ENCODE assay signal across 29 mouse cellular contexts in the genomic region with DNA sequence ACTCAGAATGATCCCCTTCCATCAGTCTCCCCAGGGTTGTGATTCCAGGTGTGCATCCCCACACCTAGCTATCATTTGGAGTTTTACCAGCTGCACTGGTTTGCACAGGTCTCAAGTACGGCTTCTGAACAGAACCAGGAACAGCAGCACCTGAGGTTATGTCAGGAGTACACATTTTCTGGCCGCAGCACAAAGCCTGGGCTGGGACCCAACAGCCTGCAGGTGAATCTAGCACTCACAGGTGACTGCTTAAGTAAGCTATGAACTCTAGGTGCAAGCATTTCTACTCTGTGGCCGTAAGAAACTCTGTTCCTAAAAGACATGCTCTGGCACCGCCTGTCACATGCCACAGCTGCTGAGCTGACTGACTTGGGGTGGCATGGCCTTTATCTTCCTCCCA. TPM values are rescaled to one million over a fixed set of nuclear protein-coding genes. Genes with fewer than 3 reads are reported as not detected.
"Had no signal": no experiment of that assay in that cellular context is flagged by ENCODE, and none has a peak within 500 bp of the region (broad histone marks: within the 10 kb centered on the region; RNA-seq: fewer than 3 reads in every experiment).

No protein-coding gene starts in this region.

- H3K9ac ChIP-seq: liver, embryonic 13.5 days; neural tube, embryonic 12.5 days; neural tube, embryonic 15.5 days; stomach, embryonic 15.5 days had no signal

- H3K4me2 ChIP-seq: liver, embryonic 13.5 days; midbrain, embryonic 11.5 days; neural tube, embryonic 12.5 days; neural tube, embryonic 15.5 days; stomach, embryonic 15.5 days had no signal

- H3K27me3 ChIP-seq: liver, embryonic 13.5 days; neural tube, embryonic 12.5 days; neural tube, embryonic 15.5 days; stomach, embryonic 15.5 days had no signal

- H3K9me3 ChIP-seq: liver, embryonic 13.5 days; neural tube, embryonic 12.5 days; neural tube, embryonic 15.5 days; stomach, embryonic 15.5 days had no signal

- H3K4me3 ChIP-seq: left cerebral cortex, adult 2 months; liver, embryonic 13.5 days; neural tube, embryonic 12.5 days; neural tube, embryonic 15.5 days; stomach, embryonic 15.5 days had no signal

- H3K4me1 ChIP-seq: liver, embryonic 13.5 days; neural tube, embryonic 12.5 days; neural tube, embryonic 15.5 days; stomach, embryonic 15.5 days had no signal

- ATAC-seq: intestine, postnatal 0 days had no signal

- H3K27ac ChIP-seq: left cerebral cortex, adult 2 months; liver, embryonic 13.5 days; neural tube, embryonic 12.5 days; neural tube, embryonic 15.5 days; stomach, embryonic 15.5 days had no signal

- DNase-seq: layer of hippocampus, postnatal 36 days; liver, embryonic 13.5 days; lung, adult 2 months; lung, postnatal 14 days; lung, postnatal 4 days; midbrain, embryonic 14.5 days; retina, postnatal 1 day; right cerebral cortex, postnatal 25 days; spleen, adult 18-20 months; thymus, postnatal 25 days had no signal

RNA-seq across cellular contexts. Expression of a gene that starts 18.8 kb away (rescaled TPM):
- total RNA-seq: layer of hippocampus, adult 8-10 months; layer of hippocampus, postnatal 10 days; layer of hippocampus, postnatal 36 days; left cerebral cortex, adult 2 months; left cerebral cortex, postnatal 36 days; liver, adult 2 months; megakaryocyte progenitor cell, adult 5-6 weeks; megakaryocyte-erythroid progenitor cell, adult 5-6 weeks; midbrain, postnatal 0 days had no signal
- polyA plus RNA-seq: intestine, embryonic 14.5 days; intestine, postnatal 0 days; limb, embryonic 11.5 days; limb, embryonic 14.5 days; liver, adult 2 months; liver, embryonic 13.5 days; liver, embryonic 16.5 days; lung, adult 2 months; lung, embryonic 16.5 days; midbrain, embryonic 11.5 days; midbrain, embryonic 14.5 days; neural tube, embryonic 12.5 days; neural tube, embryonic 15.5 days; stomach, embryonic 15.5 days; thymus, postnatal 0 days had no signal

RNA-seq across cellular contexts. Expression of a gene that starts 51.0 kb away (rescaled TPM):
- total RNA-seq: liver, adult 2 months; megakaryocyte progenitor cell, adult 5-6 weeks; megakaryocyte-erythroid progenitor cell, adult 5-6 weeks had no signal
- polyA plus RNA-seq: liver, adult 2 months had no signal
